Mouse (Mus musculus) spleen, postnatal 14 days (tissue): Measurements from ENCODE around the gene Zfp644.

Source experiments
- DNase-seq, 2 experiments: peaks; one replicate each; pipeline ENCODE4 v3.0.0; 2021 to 2022; ENCODE audit warnings: low spot score in 2 of 2

Zfp644 gene

DNA sequence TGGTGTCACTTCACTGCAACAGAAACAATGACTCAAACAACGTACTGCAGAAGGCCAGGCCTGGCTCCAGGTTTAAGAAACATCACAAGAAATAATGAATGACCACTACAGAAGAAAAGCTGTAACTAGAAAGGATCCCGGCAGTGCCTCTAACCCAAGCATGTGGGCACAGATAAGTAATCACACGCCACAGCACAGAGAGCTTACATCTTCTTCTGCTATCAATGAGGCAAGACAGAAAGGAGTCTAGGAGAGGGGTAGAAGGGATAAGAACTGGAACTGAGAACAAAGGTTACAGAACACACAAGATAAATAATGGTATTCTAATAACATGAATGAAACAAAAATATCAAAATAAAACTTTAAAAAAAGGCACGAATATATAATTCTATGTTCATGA is 32.2 kb downstream of the Zfp644 start:
- DNase-seq, result no peak

DNA sequence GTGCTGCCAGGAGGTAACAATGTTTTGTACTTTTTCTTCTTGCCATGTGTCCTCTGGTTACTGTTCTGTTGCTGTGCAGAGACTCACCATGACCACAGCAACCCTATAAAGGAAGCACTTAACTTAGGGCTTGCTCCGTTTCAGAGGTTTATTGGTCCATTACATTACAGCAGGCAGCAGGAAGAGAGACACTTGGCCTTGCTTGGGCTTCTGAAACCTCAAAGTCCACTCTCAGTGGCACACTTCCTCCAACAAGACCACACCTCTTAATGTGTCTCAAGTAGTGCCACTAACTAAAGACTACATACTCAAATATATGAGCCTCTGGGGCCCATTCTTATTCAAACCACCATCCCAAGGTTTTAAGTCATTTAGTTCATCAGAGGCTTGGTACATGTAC is 36.2 kb downstream of the Zfp644 start:
- DNase-seq, result no peak

DNA sequence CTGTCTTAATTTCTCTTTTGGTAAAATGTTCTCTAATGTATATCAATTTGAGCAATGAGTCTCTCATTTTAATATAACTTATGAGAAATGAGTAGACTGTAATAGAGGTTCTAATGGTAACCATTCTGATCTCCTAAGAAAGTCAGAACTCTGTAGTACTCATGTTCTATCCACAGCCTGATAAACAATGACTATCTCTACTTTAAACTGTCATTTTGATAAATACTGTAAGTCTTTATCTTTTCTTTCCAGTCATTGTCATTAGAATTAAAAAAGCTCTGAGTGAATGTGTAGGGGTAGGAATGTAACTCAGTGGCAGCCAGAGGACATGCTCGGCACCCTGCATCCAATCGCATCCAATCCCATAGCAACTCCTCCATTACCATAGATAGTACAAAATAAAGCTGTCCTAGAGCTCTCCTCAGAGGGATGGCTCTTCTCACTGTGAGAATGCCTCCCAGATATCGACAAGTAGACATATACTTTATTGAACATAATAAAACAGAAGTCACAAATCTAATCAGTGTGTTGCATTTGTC is 44.2 kb downstream of the Zfp644 start:
- no peak for DNase-seq

DNA sequence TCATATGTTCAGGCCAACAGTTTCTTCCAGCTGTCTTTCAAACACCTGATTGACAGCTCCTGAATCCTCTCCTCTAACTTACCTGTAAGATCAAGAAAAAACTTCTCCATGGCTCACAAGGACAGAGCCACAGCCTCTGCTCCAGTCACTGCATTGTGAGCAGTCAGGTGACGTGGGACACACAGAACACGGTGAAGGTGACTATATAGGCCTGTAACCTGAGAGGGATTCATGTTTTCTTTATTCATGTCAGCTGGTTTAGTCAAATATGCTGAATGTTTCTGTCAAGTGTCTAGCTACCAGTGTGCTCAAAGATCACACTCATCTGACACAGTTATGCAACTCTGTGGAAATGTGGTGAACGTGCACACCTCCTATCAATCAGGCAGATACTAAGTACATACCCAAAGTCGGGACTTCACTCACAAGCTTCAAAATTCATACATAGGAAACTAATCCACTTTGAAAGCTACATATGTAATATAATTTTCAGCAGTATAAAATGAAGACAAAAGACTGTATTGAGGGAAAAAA is 44.8 kb downstream of the Zfp644 start:
- no peak for DNase-seq

DNA sequence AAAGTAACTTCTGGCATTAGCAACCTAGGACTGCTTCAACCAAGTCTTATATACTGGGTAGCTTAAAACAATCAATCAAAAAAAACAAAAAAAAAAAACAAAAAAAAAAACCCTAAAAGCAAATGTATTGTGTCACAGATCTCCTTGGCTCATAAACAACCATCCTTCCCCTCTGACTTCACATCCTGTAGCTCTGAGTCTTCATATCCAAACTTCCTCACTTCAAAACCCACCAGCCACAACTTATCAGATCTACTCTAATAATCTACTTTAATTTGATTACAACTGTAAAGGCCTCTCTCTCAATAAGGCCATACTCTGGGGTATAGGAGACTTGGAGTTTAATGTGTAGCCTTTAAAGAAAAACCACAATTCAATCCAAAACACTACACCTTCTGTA is 47.1 kb downstream of the Zfp644 start:
- no peak for DNase-seq

GRCm38 (mm10) chr5:106649441-106649840 is 47.6 kb downstream of the Zfp644 start:
- DNase-seq, result no peak

DNA sequence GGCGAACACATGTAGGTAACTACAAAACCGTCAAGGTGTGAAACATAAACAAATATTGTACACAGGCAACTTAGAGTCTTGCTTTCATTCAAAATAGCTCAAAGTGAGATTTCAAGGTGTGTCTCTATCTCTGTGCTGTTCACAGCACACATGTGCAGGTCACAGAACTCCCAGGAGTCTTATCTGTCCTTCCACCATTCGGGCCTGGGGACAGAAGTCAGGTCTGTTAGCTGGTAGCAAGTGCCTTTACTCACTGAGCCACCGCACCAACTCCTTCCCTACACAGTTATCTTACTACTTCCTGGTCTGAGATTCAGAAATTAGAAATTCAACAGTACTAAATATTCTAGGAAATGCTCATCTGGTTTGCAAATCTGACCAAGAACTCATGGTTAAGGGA is 53.7 kb downstream of the Zfp644 start:
- no peak for DNase-seq

- DNase-seq, result no peak
Measured at GRCm38 (mm10) chr5:106641876-106642275, 55.2 kb downstream of the Zfp644 start.

GRCm38 (mm10) chr5:106640235-106640809 is 56.8 kb downstream of the Zfp644 start:
- no peak for DNase-seq

GRCm38 (mm10) chr5:106639627-106640026 is 57.5 kb downstream of the Zfp644 start:
- DNase-seq, result no peak

- no peak for DNase-seq
Measured at GRCm38 (mm10) chr5:106636423-106636946, 60.6 kb downstream of the Zfp644 start.

DNA sequence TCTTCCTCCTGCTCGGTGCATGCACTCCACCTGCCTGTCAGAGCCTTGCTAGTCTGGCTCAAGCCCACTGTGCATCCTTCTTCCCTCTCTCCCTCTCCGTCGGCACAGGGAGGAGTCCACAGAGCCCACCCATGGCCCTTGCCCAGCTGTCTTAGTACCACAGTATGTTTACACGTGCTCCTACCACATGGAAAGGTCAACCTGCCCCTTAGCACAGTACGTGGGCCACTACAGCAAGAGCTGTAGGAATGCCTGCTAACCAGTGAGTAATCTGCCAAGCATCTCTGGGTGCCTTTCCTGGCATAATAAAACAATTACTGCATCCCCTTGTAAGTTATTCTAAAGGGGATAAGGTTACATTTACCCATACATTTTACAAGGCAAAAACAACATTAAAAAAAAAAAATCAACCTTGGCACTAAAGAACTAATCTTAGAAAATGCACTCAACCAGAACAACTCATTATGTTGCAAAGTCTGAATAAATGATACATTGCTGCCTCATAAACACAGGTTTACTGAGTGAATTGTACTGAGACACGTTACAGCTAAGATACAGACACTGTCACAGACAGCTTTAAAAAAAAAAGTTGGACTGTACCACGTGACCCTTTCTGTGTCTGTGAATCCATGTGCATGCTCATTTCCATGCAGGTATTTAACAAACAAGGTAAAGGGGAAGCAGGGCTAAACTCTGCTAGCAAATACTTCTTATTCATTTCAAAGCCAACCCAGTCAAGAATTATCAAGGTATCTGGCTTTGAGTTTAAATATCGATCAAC is 68.5 kb downstream of the Zfp644 start:
- DNase-seq, result no peak

- no peak for DNase-seq
Measured at GRCm38 (mm10) chr5:106623337-106623736, 73.8 kb downstream of the Zfp644 start.

- DNase-seq, result no peak
Measured at GRCm38 (mm10) chr5:106622193-106622592, 74.9 kb downstream of the Zfp644 start.

- no peak for DNase-seq
Measured at GRCm38 (mm10) chr5:106620446-106620845, 76.6 kb downstream of the Zfp644 start.

- no peak for DNase-seq
Measured at GRCm38 (mm10) chr5:106615006-106615405, 82.1 kb downstream of the Zfp644 start.

- no peak for DNase-seq
Measured at GRCm38 (mm10) chr5:106614570-106614969, 82.5 kb downstream of the Zfp644 start.

DNA sequence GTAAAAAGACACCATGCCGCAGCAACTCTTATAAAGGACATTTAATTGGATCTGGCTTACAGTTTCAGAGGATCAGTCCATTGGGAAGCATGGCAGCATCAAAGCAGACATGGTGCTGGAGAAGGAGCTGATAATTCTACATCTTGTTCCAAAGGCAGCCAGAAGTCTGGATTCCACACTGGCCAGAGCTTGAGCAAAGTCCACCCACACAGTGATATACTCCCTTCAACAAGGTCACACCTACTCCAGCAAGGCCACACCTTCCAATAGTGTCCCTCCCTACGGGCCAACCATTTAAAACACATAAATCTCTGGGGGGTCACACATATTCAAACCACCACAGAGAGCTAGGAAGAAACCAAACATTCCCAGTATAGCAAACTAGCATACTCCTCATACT is 84.9 kb downstream of the Zfp644 start:
- DNase-seq, result no peak

GRCm38 (mm10) chr5:106608798-106609197 is 88.3 kb downstream of the Zfp644 start, which contains the start of gene Gm17304:
TSS of gene Gm17304 (plus strand) at chr5:106609098.
- no peak for DNase-seq

DNA sequence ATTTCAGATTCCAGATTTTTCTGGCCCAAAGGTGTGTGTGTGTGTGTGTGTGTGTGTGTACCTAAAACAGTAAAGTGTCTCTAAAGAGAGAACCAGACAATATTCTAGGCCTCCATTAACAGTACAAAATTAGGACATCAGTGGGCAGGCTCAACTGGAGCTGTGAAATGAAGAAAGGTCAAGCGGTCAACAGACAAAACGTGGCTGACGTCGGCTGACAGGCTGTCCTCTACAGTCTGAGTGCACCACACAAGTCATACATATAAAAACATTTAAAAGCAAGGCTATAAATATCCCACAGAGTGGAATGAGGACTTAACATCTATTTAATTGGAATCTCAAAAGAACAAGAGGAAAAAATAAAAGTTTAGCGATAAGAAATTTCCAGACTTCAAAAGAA is 90.0 kb downstream of the Zfp644 start:
- no peak for DNase-seq

DNA sequence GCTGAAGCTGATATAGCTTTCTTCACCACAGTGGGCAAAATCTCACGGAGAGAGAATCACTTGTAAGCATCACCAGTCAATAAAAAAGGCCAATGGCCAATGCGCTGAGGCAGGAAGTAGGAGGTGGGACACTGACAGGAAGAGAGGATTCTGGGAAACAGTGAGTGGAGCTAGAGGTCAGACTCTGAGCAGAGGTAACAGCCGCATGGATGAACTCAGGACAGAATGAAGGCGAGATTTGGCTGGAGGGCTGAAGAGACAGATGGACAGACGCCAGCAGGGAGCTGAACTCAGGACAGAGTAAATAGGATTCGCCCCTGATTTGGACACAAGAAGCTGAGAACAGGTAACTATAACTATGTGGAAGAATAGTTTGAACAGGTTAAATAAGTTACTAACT is 92.0 kb downstream of the Zfp644 start:
- no peak for DNase-seq

DNA sequence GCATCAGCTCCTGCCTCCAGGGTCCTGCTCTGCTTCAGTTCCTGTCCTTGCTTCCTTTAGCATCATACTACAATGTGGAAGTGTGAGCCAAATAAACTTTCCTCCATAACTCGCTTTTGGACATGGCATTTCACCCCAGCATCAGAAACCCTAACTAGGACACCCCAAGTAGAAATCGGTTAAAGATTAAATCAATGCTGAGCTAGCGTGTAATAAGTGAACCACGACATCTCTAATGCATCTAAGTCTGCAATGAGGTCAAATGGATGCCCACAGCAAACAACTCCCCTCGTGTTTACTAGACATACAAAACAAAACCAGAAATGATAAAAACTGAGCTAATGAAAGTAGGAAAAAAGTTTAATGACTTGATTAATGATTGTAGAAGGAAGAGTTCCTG is 92.7 kb downstream of the Zfp644 start:
- no peak for DNase-seq

DNA sequence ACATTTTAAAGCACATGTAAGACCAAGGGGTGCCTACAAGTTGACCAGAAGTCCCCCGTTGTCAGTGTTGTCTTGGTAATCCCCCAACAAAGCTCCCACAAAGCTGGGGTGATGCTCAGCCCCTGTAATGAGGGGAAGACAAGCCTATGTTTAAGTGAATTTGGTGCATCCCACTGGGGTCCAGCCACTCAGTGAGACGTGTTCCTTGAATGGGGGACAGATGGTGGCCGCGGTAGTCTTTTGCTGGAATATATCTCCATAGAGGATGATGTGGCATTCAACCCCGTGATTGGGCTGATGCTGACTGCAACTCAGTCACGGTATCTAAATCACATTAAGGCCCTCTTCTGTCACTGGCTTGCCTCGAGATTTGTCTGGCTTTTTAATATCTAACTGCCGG is 97.6 kb downstream of the Zfp644 start:
- no peak for DNase-seq
